28 mouse cellular contexts compared by ENCODE assay signal in genomic region chr7:30235091-30235490, GRCm38 (mm10). TPM values are rescaled to one million over a fixed set of nuclear protein-coding genes. Genes with fewer than 3 reads are reported as not detected.
DNase-seq lines count a peak whose midpoint lies in the region; ATAC-seq and TF ChIP-seq lines count a peak whose summit lies in the region.
"Had no signal": no experiment of that assay in that cellular context is flagged by ENCODE, and none has a peak within 500 bp of the region (broad histone marks: within the 10 kb centered on the region; RNA-seq: fewer than 3 reads in every experiment).

No protein-coding gene starts in this region.

- H3K36me3 ChIP-seq in megakaryocyte, embryonic 14.5 days (replicated peaks; ENCODE audit: low read length) = peaks cover 38% of the 10 kb centered on the region
- no peaks in the 10 kb centered on the region for H3K36me3 ChIP-seq in myocyte (ENCODE audit: control insufficient read depth, insufficient read depth)

- WGBS in cerebellum, adult 2 months = 89% methylated on average over 8 of the region's 8 CpGs

- DNase-seq in heart, adult 11 months = peak; percentile 91
- no peak for DNase-seq in heart, adult 18-20 months
- no peak for DNase-seq in cerebellum, adult 2 months
- DNase-seq: adrenal gland, adult 8-10 months; adrenal gland, postnatal 36 days; cerebellum, adult 11-12 months; cerebellum, adult 8-10 months; cerebellum, adult 9-11 months; cerebellum, postnatal 14 days; cerebellum, postnatal 36 days; embryo, embryonic 11 days had no signal

- peaks cover 6% of the 10 kb centered on the region; the same call in 1 of the 2 replicates for H3K9me3 ChIP-seq in megakaryocyte, embryonic 14.5 days
- H3K9me3 ChIP-seq: embryonic facial prominence, embryonic 13.5 days; embryonic facial prominence, embryonic 15.5 days; G1E had no signal

- H3K79me2 ChIP-seq in myocyte (ENCODE audit: control insufficient read depth, insufficient read depth) = peaks cover 8% of the 10 kb centered on the region

- peaks cover 42% of the 10 kb centered on the region for H3K4me1 ChIP-seq in megakaryocyte, embryonic 14.5 days
- H3K4me1 ChIP-seq in cerebellum, adult 2 months (ENCODE audit: control insufficient read depth, insufficient read depth, low read length) = peaks cover 10% of the 10 kb centered on the region

- H3K4me2 ChIP-seq in myocyte (ENCODE audit: low read depth) = no peak overlapping the region
- H3K4me2 ChIP-seq: embryonic facial prominence, embryonic 13.5 days; embryonic facial prominence, embryonic 15.5 days had no signal

- no peak overlapping the region for H3ac ChIP-seq in myocyte (ENCODE audit: control insufficient read depth, insufficient read length)

- TF ChIP-seq POLR2A in myocyte (IDR thresholded peaks at IDR 0.05; ENCODE audit: insufficient read length, low read depth) = no peak
- no peak for TF ChIP-seq POLR2A in cerebellum, adult 2 months (IDR thresholded peaks at IDR 0.05; ENCODE audit: borderline replicate concordance, insufficient read depth, low read length)

- peak overlapping the region; percentile 1 for H3K4me3 ChIP-seq in megakaryocyte, embryonic 14.5 days (replicated peaks)
- H3K4me3 ChIP-seq in myocyte = no peak overlapping the region
- H3K4me3 ChIP-seq in cerebellum, adult 2 months (replicated peaks; ENCODE audit: insufficient read depth, low read depth, low read length) = no peak overlapping the region
- H3K4me3 ChIP-seq: embryonic facial prominence, embryonic 13.5 days; embryonic facial prominence, embryonic 15.5 days; erythroblast, embryonic 14.5 days had no signal

- H3K27me3 ChIP-seq in megakaryocyte, embryonic 14.5 days (replicated peaks) = no peaks in the 10 kb centered on the region
- no peaks in the 10 kb centered on the region for H3K27me3 ChIP-seq in myocyte (ENCODE audit: control insufficient read depth, insufficient read depth, insufficient read length)
- no peaks in the 10 kb centered on the region for H3K27me3 ChIP-seq in cerebellum, adult 2 months (ENCODE audit: control insufficient read depth, insufficient read depth, low read length)
- H3K27me3 ChIP-seq: embryonic facial prominence, embryonic 13.5 days; embryonic facial prominence, embryonic 15.5 days; Patski had no signal

- TF ChIP-seq CTCF in cerebellum, adult 2 months (IDR thresholded peaks at IDR 0.05; ENCODE audit: borderline replicate concordance, insufficient read depth, low read depth, low read length) = no peak

- no peak overlapping the region for H3K27ac ChIP-seq in cerebellum, adult 2 months (ENCODE audit: insufficient read depth, low read length)
- H3K27ac ChIP-seq: embryonic facial prominence, embryonic 13.5 days; embryonic facial prominence, embryonic 15.5 days had no signal

- ATAC-seq in megakaryocyte, adult 5-6 weeks (ENCODE audit: poor library complexity, severe bottlenecking) = no peak
- ATAC-seq: activated CD4-positive, CD25-positive, alpha-beta regulatory T cell, adult 4 months; forebrain, embryonic 14.5 days; forebrain, embryonic 16.5 days; Patski had no signal

TF ChIP-seq in myocyte, 11 proteins besides CTCF, POLR2A, EP300 and RAD21:
- TF ChIP-seq TCF12 (IDR thresholded peaks at IDR 0.05; ENCODE audit: insufficient read depth, poor library complexity, severe bottlenecking) (no peak), TCF3 (IDR thresholded peaks at IDR 0.05; ENCODE audit: insufficient read length, low read depth) (no peak), POLR2AphosphoS2 (IDR thresholded peaks at IDR 0.05; ENCODE audit: insufficient read length, low read depth) (peak; percentile 35), REST (IDR thresholded peaks at IDR 0.05; ENCODE audit: insufficient read depth, insufficient read length) (no peak), MYOD1 (IDR thresholded peaks at IDR 0.05; ENCODE audit: control insufficient read depth in 1 of 3, insufficient read length in 2 of 3, low read depth in 2 of 3) (no peak)
TF ChIP-seq in myocyte: peak in this region for 1.

RNA-seq across cellular contexts. Expression of gene Ovol3, which starts 0.4 kb away (rescaled TPM):
- total RNA-seq in heart, adult 18-20 months (2021) = not detected
- not detected in 2 replicates for polyA plus RNA-seq in megakaryocyte, embryonic 14.5 days (2012; ENCODE audit: insufficient read depth, low replicate concordance)
- 0.55 TPM in 1 of 2 replicates, not detected in the other for total RNA-seq in megakaryocyte, adult 5-6 weeks (2015)
- not detected in 2 replicates for total RNA-seq in megakaryocyte, adult 5-6 weeks (2017)
- not detected for polyA plus RNA-seq in myocyte (2012; fragmentation: generic; extraction: Trizol)
- not detected in 2 replicates for polyA plus RNA-seq in cerebellum, adult 2 months (2012; rRNA removed)
- total RNA-seq: adrenal gland, adult 18-20 months; adrenal gland, adult 8-10 months; adrenal gland, postnatal 14 days; adrenal gland, postnatal 36 days; common myeloid progenitor, adult 5-6 weeks; G1E had no signal
- polyA plus RNA-seq: activated CD4-positive, CD25-positive, alpha-beta regulatory T cell, adult 4 months; C2C12; embryonic facial prominence, embryonic 11.5 days; erythroblast, embryonic 14.5 days; forebrain, embryonic 11.5 days; forebrain, embryonic 14.5 days; forebrain, embryonic 16.5 days; G1E; Patski had no signal

RNA-seq across cellular contexts. Expression of gene Tbcb, which starts 3.0 kb away (rescaled TPM):
- total RNA-seq in heart, adult 18-20 months (2021) = 10 to 100 TPM; 57.8 to 68.2 TPM
- polyA plus RNA-seq in megakaryocyte, embryonic 14.5 days (2012; ENCODE audit: insufficient read depth, low replicate concordance) = 21.7 and 73.2 TPM in 2 replicates
- total RNA-seq in megakaryocyte, adult 5-6 weeks (2015) = 84.2 and 92.7 TPM in 2 replicates
- 30.2 and 48.2 TPM in 2 replicates for total RNA-seq in megakaryocyte, adult 5-6 weeks (2017)
- polyA plus RNA-seq in myocyte (2012; fragmentation: generic; extraction: Trizol) = 147 TPM
- polyA plus RNA-seq in cerebellum, adult 2 months (2012; rRNA removed) = 134 and 147 TPM in 2 replicates

RNA-seq across cellular contexts. Expression of gene Polr2i, which starts 3.3 kb away (rescaled TPM):
- total RNA-seq in heart, adult 18-20 months (2021) = 10 to 100 TPM; 51.1 to 53.7 TPM
- polyA plus RNA-seq in megakaryocyte, embryonic 14.5 days (2012; ENCODE audit: insufficient read depth, low replicate concordance) = 13.7 and 67.3 TPM in 2 replicates
- total RNA-seq in megakaryocyte, adult 5-6 weeks (2015) = 46.4 and 51.0 TPM in 2 replicates
- 31.5 and 39.1 TPM in 2 replicates for total RNA-seq in megakaryocyte, adult 5-6 weeks (2017)
- polyA plus RNA-seq in myocyte (2012; fragmentation: generic; extraction: Trizol) = 174 TPM
- polyA plus RNA-seq in cerebellum, adult 2 months (2012; rRNA removed) = 167 and 182 TPM in 2 replicates

RNA-seq across cellular contexts. Expression of gene Capns1, which starts 36.5 kb away (rescaled TPM):
- total RNA-seq in heart, adult 18-20 months (2021) = 100 to 1,000 TPM; 277 to 293 TPM
- 122 and 208 TPM in 2 replicates for polyA plus RNA-seq in megakaryocyte, embryonic 14.5 days (2012; ENCODE audit: insufficient read depth, low replicate concordance)
- 485 and 524 TPM in 2 replicates for total RNA-seq in megakaryocyte, adult 5-6 weeks (2015)
- total RNA-seq in megakaryocyte, adult 5-6 weeks (2017) = 307 and 314 TPM in 2 replicates
- 622 TPM for polyA plus RNA-seq in myocyte (2012; fragmentation: generic; extraction: Trizol)
- polyA plus RNA-seq in cerebellum, adult 2 months (2012; rRNA removed) = 463 and 475 TPM in 2 replicates

RNA-seq across cellular contexts. Expression of gene Thap8, which starts 44.8 kb away (rescaled TPM):
- total RNA-seq in heart, adult 18-20 months (2021) = not detected
- not detected in 2 replicates for polyA plus RNA-seq in megakaryocyte, embryonic 14.5 days (2012; ENCODE audit: insufficient read depth, low replicate concordance)
- total RNA-seq in megakaryocyte, adult 5-6 weeks (2015) = 0.36 and 0.51 TPM in 2 replicates
- 0.84 and 1.1 TPM in 2 replicates for total RNA-seq in megakaryocyte, adult 5-6 weeks (2017)
- 0.02 TPM for polyA plus RNA-seq in myocyte (2012; fragmentation: generic; extraction: Trizol)
- polyA plus RNA-seq in cerebellum, adult 2 months (2012; rRNA removed) = 0.16 TPM in 1 of 2 replicates, not detected in the other
- total RNA-seq: common myeloid progenitor, adult 5-6 weeks had no signal
- polyA plus RNA-seq: erythroblast, embryonic 14.5 days had no signal
